Mouse (Mus musculus): Measurements from ENCODE around the gene Rabgef1. TPM values are rescaled to one million over a fixed set of nuclear protein-coding genes. Genes with fewer than 3 reads are reported as not detected.

Rabgef1 gene
- total and polyA plus RNA-seq, 3 experiments = 20.1 to 34.4 (median 26.4) TPM

GRCm38 (mm10) chr5:130177871-130178270 is 6.3 kb downstream of the Rabgef1 start:
- dilution Hi-C loops (cut with MboI; ENCODE audit: extremely low pct_ligation_motif_present, extremely low pct_unique_long_range_greater_than_20kb, low sequenced_read_pairs) = no loop called here
- Histone ChIP-seq H3K4me1 (ENCODE audit: control insufficient read depth in 1 of 2, insufficient read depth in 2 of 2) (peaks cover 18 to 88% of the 10 kb centered on the region in 2 experiments), H3K4me2 (ENCODE audit: insufficient read depth, low read depth, poor library complexity, severe bottlenecking) (peak overlapping the region; percentile 33), H3K36me3 (replicated peaks in 1 of 2; ENCODE audit: control insufficient read depth in 1 of 2, insufficient read depth in 1 of 2, low read length in 1 of 2) (peaks cover 0 to 4% of the 10 kb centered on the region in 2 experiments), H3K9me3 (replicated peaks; ENCODE audit: low read length) (no peaks in the 10 kb centered on the region), H3K9ac (ENCODE audit: insufficient read depth, low read depth) (peak overlapping the region; percentile 10; the same call in 1 of the 2 replicates), H3K79me2 (replicated peaks; ENCODE audit: control insufficient read depth, extremely low read depth, insufficient read depth, poor library complexity, severe bottlenecking) (peaks cover 88% of the 10 kb centered on the region), H3K4me3 (replicated peaks in 1 of 3; ENCODE audit: low read depth in 2 of 3, low read length in 2 of 3, poor library complexity in 1 of 3) (no peak overlapping the region), H3K27ac (ENCODE audit: insufficient read depth, low read depth) (peak overlapping the region; percentile 5; the same call in 1 of the 2 replicates), H3K27me3 (replicated peaks) (no peaks in the 10 kb centered on the region)
- DNase-seq (ENCODE audit: extremely low read depth) = no peak
- in situ Hi-C loops (cut with MboI; ENCODE audit: low pct_ligation_motif_present, low pct_unique_long_range_greater_than_20kb, low sequenced_read_pairs) = no loop called here
- TF ChIP-seq PAX5 (IDR thresholded peaks at IDR 0.05; ENCODE audit: low read length) = no peak
- no peak for TF ChIP-seq NRF1 (IDR thresholded peaks at IDR 0.05; ENCODE audit: low read depth, low read length)
- TF ChIP-seq RCOR1 (conservative IDR thresholded peaks at IDR 0.05; ENCODE audit: low read depth, low read length) = no peak
- TF ChIP-seq ZKSCAN1 (IDR thresholded peaks at IDR 0.05; ENCODE audit: borderline replicate concordance, low read depth, low read length) = no peak
- TF ChIP-seq CHD1 (IDR thresholded peaks at IDR 0.05; ENCODE audit: low read depth, low read length) = no peak
- no peak for TF ChIP-seq SMC3 (IDR thresholded peaks at IDR 0.05; ENCODE audit: low read depth, low read length)
- no peak for TF ChIP-seq RAD21 (IDR thresholded peaks at IDR 0.05; ENCODE audit: low read depth, low read length)
- no peak for TF ChIP-seq ZMIZ1 (IDR thresholded peaks at IDR 0.05; ENCODE audit: low read depth, low read length)
- no peak for TF ChIP-seq IRF4 (IDR thresholded peaks at IDR 0.05; ENCODE audit: low read depth, low read length)
- TF ChIP-seq TBP (conservative IDR thresholded peaks at IDR 0.05; ENCODE audit: low read depth, low read length) = no peak
- no peak for TF ChIP-seq CTCF (conservative IDR thresholded peaks at IDR 0.05 in 1 of 2, IDR thresholded peaks at IDR 0.05 in 1 of 2; ENCODE audit: low read depth in 2 of 2, low read length in 2 of 2)
- no peak for TF ChIP-seq MAX (IDR thresholded peaks at IDR 0.05; ENCODE audit: low read length)
- TF ChIP-seq ETS1 (conservative IDR thresholded peaks at IDR 0.05; ENCODE audit: low read depth, low read length) = no peak
- TF ChIP-seq EP300 (IDR thresholded peaks at IDR 0.05; ENCODE audit: low read length) = no peak

GRCm38 (mm10) chr5:130180362-130180761 is 8.8 kb downstream of the Rabgef1 start:
- H3K4me1 ChIP-seq (ENCODE audit: control insufficient read depth in 1 of 2, insufficient read depth in 2 of 2) = peaks cover 37 to 88% of the 10 kb centered on the region in 2 experiments
- peaks cover 0 to 18% of the 10 kb centered on the region in 2 experiments for H3K36me3 ChIP-seq (replicated peaks in 1 of 2; ENCODE audit: control insufficient read depth in 1 of 2, insufficient read depth in 1 of 2, low read length in 1 of 2)
- dilution Hi-C loops (cut with MboI; ENCODE audit: extremely low pct_ligation_motif_present, extremely low pct_unique_long_range_greater_than_20kb, low sequenced_read_pairs) = no loop called here
- peak; percentile 64 for TF ChIP-seq MAX (IDR thresholded peaks at IDR 0.05; ENCODE audit: low read length)
- peak; percentile 55; the same call in 1 of the 2 replicates for TF ChIP-seq MYC (IDR thresholded peaks at IDR 0.05; ENCODE audit: low read depth, low read length)
- 0 out of 2 replicates have a peak, but pooled peaks have one; percentile 18 for TF ChIP-seq IRF4 (IDR thresholded peaks at IDR 0.05; ENCODE audit: low read depth, low read length)
- TF ChIP-seq MAZ (IDR thresholded peaks at IDR 0.05; ENCODE audit: low read depth, low read length) = no peak
- TF ChIP-seq NELFE (IDR thresholded peaks at IDR 0.05; ENCODE audit: low read depth, low read length) = peak; percentile 41; the same call in 1 of the 2 replicates
- no peak for TF ChIP-seq MAFK (IDR thresholded peaks at IDR 0.05; ENCODE audit: insufficient replicate concordance, low read length)
- no peak for TF ChIP-seq PAX5 (IDR thresholded peaks at IDR 0.05; ENCODE audit: low read length)
- TF ChIP-seq HCFC1 (IDR thresholded peaks at IDR 0.05; ENCODE audit: low read depth, low read length) = no peak
- TF ChIP-seq UBTF (IDR thresholded peaks at IDR 0.05; ENCODE audit: low read depth, low read length) = no peak
- TF ChIP-seq RCOR1 (conservative IDR thresholded peaks at IDR 0.05; ENCODE audit: low read depth, low read length) = no peak
- no peak for TF ChIP-seq EP300 (IDR thresholded peaks at IDR 0.05; ENCODE audit: low read length)
- TF ChIP-seq TCF12 (IDR thresholded peaks at IDR 0.05; ENCODE audit: low read depth, low read length) = 0 out of 2 replicates have a peak, but pooled peaks have one; percentile 56
- TF ChIP-seq SMC3 (IDR thresholded peaks at IDR 0.05; ENCODE audit: low read depth, low read length) = peak; percentile 35
- no peak for TF ChIP-seq TBP (conservative IDR thresholded peaks at IDR 0.05; ENCODE audit: low read depth, low read length)
- peak; percentile 41; the same call in 1 of the 2 replicates for TF ChIP-seq ETS1 (conservative IDR thresholded peaks at IDR 0.05; ENCODE audit: low read depth, low read length)
- no peak for TF ChIP-seq KAT2A (IDR thresholded peaks at IDR 0.05; ENCODE audit: insufficient replicate concordance, low read length)
- TF ChIP-seq BHLHE40 (IDR thresholded peaks at IDR 0.05; ENCODE audit: low read depth, low read length) = peak; percentile 87
- peak; percentile 41 to 55; a peak in 3 of 4 replicates for TF ChIP-seq CTCF (conservative IDR thresholded peaks at IDR 0.05 in 1 of 2, IDR thresholded peaks at IDR 0.05 in 1 of 2; ENCODE audit: low read depth in 2 of 2, low read length in 2 of 2)
- TF ChIP-seq SIN3A (IDR thresholded peaks at IDR 0.05; ENCODE audit: low read length) = peak; percentile 62
- TF ChIP-seq ELF1 (IDR thresholded peaks at IDR 0.05; ENCODE audit: low read depth, low read length) = peak; percentile 56; the same call in 1 of the 2 replicates
- no peak for TF ChIP-seq E2F4 (IDR thresholded peaks at IDR 0.05; ENCODE audit: insufficient replicate concordance, low read depth, low read length)
- TF ChIP-seq MEF2A (IDR thresholded peaks at IDR 0.05; ENCODE audit: borderline replicate concordance, low read depth, low read length) = peak; percentile 63
- TF ChIP-seq ZC3H11A (IDR thresholded peaks at IDR 0.05; ENCODE audit: low read depth, low read length) = 0 out of 2 replicates have a peak, but pooled peaks have one; percentile 9
- TF ChIP-seq USF1 (IDR thresholded peaks at IDR 0.05; ENCODE audit: low read depth, low read length) = no peak
- TF ChIP-seq CHD2 (IDR thresholded peaks at IDR 0.05; ENCODE audit: low read length) = no peak
- no peak for TF ChIP-seq ZKSCAN1 (IDR thresholded peaks at IDR 0.05; ENCODE audit: borderline replicate concordance, low read depth, low read length)

More at GRCm38 (mm10) chr5:130180362-130180761, 8.8 kb downstream of the Rabgef1 start:
- Histone ChIP-seq H3K79me2 (replicated peaks; ENCODE audit: control insufficient read depth, extremely low read depth, insufficient read depth, poor library complexity, severe bottlenecking) (peaks cover 81% of the 10 kb centered on the region), H3K4me3 (replicated peaks in 1 of 3; ENCODE audit: low read depth in 2 of 3, low read length in 2 of 3, poor library complexity in 1 of 3) (peak overlapping the region in 1 of 3 experiments; percentile 22), H3K9ac (ENCODE audit: insufficient read depth, low read depth) (peak overlapping the region; percentile 0; the same call in 1 of the 2 replicates), H3K9me3 (replicated peaks; ENCODE audit: low read length) (no peaks in the 10 kb centered on the region), H3K27me3 (replicated peaks) (no peaks in the 10 kb centered on the region), H3K4me2 (ENCODE audit: insufficient read depth, low read depth, poor library complexity, severe bottlenecking) (peak overlapping the region; percentile 90), H3K27ac (ENCODE audit: insufficient read depth, low read depth) (peak overlapping the region; percentile 88)
- DNase-seq (ENCODE audit: extremely low read depth) = peak; percentile 64
- in situ Hi-C loops (cut with MboI; ENCODE audit: low pct_ligation_motif_present, low pct_unique_long_range_greater_than_20kb, low sequenced_read_pairs) = no loop called here
